Mouse (Mus musculus) ovary, postnatal 10 days (tissue): Measurements from ENCODE around the gene Krt23.

ENCODE experiments used
- DNase-seq: peaks from one replicate; pipeline ENCODE4 v3.0.0; 2022; ENCODE audit warnings: low spot score

The Krt23 gene

DNA sequence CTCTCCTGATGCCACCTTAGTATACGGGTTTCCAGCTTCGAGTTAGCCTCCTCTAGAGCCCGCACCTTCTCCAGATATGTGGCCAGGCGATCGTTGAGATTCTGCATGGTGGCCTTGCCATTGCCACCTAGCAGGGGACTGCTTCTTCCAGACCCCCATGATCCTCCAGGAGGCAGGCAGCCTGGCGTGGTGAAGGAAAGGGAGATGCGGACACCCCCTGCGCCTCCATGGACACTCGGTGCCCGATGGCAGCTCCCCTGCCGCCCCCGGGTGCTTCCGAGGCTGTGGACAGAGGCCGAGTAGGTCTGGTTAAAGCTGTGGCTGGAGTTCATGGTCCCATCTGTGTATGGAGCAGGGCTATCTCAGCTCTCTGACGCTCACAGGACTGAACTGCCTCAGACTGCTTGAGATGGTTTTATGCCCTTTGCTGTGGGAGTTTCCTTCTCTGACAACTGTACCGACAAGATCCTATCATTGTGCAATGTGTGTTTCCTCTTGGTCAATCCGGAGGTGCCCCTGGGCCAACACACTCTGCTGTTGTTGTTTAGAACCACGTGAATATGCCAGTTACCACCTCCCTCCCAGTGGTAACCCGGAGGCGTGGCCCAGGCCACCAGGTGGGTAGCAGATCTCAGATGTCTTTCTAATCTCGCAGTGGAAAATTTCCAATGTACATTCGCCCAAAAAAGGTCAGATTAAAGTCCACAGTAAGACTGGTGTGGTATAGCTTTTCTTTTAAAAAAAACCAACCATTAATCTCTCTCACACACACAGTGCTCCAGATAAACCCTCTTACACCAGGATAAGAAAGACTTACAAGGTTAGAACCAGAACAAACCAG lies at the start of gene Krt23:
Gene Krt23 (minus strand): TSS at position 405 of the 841 bp plus-strand sequence.
- DNase-seq = no peak

GRCm38 (mm10) chr11:99539721-99540120 lies 46.8 kb upstream of the Krt23 start:
- DNase-seq = peak; percentile 13

- no peak for DNase-seq
Measured at GRCm38 (mm10) chr11:99521288-99521860, 28.4 kb upstream of the Krt23 start, which contains the start of gene Krt39. Gene Krt39, minus strand, starts transcription at chr11:99521338.

GRCm38 (mm10) chr11:99514098-99514497 lies 21.2 kb upstream of the Krt23 start:
- DNase-seq = no peak

GRCm38 (mm10) chr11:99500095-99500805 lies 7.3 kb upstream of the Krt23 start:
- DNase-seq = no peak

- DNase-seq = no peak
Measured at GRCm38 (mm10) chr11:99496460-99496859, 3.5 kb upstream of the Krt23 start.

DNA sequence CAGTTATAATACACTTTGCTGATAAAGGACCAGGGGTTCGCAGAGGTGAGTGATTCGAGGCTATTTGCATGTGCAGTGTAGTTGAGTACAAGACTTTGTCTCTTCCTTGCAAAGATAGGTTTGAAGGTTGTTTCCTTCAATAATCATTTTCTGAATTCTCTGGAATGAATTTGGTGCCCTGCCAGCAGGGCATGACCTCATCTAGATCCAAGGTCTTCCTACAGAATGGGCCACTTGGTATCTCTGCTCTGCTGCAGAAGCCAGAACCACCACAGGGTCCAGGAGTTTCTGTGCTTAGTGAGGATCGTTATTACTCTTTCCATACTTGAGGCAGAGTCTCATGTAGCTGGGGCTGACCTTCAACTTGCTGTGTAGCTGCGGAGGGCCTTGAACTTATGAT lies 1.8 kb upstream of the Krt23 start:
- no peak for DNase-seq

GRCm38 (mm10) chr11:99493574-99493850 lies 575 bp upstream of the Krt23 start:
- no peak for DNase-seq

- DNase-seq = no peak
Measured at GRCm38 (mm10) chr11:99491040-99491439, 1.9 kb downstream of the Krt23 start.

DNA sequence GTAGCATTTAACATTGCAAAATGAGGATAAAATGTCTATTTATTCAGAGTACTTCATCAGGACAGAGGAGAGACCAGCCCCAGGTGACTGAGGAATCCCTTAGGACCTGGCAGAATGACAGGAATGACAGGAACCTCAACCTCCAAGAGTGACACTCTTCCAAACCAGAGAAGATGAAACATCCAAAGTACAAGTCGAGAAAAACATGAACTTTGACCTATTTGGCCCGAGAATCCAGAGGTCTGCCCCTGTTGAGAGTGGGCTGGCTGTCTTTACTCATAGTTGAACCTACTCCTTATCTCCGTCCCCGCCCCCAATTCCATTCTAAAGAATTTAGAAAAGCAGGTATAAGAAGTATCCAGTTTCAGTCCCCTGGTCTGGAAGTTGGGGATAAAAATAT lies 2.3 kb downstream of the Krt23 start:
- no peak for DNase-seq

GRCm38 (mm10) chr11:99489233-99489632 lies 3.7 kb downstream of the Krt23 start:
- no peak for DNase-seq

DNA sequence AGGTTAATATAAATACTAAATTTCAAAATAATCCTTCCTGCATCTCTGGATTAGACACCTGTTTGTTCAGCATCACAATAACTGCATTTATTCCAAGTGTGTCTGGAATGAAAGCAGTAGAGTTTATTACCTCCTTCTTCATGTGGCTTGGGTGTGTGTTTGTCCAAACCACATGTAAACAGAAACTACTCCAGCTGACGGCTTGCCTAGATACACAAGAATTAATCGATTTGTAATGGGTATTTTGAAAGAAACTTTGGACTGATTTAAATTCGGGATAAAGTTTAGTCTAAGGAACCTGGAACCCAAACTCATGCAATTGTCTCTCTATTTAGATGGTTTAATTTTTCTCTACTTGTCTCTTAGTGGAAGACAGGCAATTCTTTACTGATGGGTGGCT lies 18.0 kb downstream of the Krt23 start:
- DNase-seq = no peak

DNA sequence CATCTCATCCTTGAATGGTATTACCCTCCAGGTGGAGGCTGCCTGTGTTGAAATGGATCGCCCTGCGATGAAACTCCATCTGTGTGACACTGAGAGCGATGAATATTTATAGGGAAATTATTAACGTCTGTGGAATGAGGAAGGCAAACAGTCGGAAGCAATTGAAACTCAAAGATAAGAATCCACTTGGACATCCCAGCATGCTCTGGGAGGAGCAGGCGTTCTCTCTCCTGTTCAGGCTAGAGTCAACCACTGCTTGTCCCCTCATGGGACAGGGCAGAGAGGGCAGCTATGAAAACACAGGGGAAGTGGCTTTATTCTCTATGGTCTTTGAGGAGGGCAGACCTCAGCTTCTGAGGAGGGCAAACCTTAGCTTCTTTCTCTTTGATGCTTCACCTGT lies 19.5 kb downstream of the Krt23 start:
- DNase-seq = no peak

DNA sequence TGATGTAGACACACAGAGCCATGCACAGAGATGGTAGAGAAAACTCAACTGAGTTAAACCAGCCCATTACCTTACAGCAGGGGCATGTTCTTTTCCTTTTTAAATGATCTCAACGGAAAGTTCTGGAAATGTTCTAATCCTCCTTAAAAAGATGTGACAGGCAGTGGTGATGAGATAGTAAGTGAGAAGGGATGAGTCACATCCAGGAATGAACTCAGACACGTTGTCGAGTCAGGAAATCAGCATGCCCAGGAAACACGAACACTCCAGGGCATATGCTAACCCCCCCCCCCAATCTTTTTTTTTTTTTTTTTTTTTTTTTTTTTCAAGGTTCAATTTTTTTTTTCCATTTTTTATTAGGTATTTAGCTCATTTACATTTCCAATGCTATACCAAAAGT lies 20.5 kb downstream of the Krt23 start:
- DNase-seq = no peak

DNA sequence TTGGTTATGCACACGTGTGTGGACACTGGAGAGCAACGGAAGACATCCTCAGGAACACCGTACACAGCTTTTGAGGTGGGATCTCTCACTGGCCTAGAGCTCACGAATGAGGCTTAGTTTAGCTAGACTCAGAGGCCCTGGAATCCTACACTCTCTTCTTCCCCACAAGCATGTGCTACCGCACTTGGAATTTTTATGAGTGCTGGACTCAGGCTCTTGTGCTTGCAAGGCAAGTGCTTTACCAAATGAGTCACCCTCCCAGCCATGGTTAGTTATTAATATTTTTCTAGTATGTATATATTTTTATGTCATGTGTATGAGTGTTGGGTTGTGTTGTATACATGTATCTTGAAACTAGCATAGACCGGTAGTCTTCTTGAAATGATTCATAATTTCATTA lies 21.0 kb downstream of the Krt23 start:
- no peak for DNase-seq

DNA sequence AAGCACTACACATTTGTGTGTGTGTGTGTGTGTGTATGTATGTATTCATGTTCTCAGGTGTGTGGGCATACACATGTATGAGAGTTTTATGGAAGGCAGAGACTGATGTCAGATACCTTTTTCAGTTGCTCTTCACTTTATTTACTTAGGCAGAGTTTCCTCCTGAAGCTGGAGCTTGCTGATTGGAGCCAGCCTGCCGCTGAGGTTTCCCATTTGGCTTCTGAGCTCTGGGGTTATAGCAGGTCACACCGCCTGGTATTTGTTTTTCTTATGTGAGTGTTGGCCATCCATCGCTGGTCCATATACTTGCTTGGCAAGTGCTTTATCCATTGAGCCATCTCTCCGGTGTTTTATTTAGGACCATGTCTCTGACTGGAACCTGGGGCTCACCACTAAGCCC lies 23.7 kb downstream of the Krt23 start:
- DNase-seq = no peak

- no peak for DNase-seq
Measured at GRCm38 (mm10) chr11:99468566-99468965, 24.4 kb downstream of the Krt23 start.

DNA sequence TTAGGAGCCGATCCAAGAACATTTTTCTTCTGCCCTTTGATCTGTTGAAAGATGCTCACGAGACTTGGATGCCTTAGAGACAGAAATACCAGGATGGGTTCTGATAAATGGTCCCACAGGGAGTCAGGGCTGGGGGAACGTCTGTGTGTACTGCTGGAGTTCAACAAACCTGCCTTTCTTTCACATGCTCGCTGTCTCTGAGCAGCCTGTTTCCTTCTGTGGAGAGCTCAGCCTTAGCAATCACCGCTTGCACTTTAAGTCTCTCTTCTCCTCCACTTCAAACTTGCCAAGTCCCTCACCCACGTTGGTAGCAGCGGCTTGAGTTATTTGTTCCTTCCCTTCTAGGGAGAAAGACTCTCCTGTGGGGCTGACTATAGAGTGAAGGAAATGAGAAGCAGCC lies 26.6 kb downstream of the Krt23 start:
- no peak for DNase-seq

- peak; percentile 63 for DNase-seq
Measured at GRCm38 (mm10) chr11:99464836-99465235, 28.1 kb downstream of the Krt23 start.

GRCm38 (mm10) chr11:99463155-99463554 lies 29.8 kb downstream of the Krt23 start:
- DNase-seq = peak; percentile 29

GRCm38 (mm10) chr11:99461736-99462135 lies 31.2 kb downstream of the Krt23 start:
- no peak for DNase-seq

GRCm38 (mm10) chr11:99458887-99459286 lies 34.0 kb downstream of the Krt23 start:
- no peak for DNase-seq

DNA sequence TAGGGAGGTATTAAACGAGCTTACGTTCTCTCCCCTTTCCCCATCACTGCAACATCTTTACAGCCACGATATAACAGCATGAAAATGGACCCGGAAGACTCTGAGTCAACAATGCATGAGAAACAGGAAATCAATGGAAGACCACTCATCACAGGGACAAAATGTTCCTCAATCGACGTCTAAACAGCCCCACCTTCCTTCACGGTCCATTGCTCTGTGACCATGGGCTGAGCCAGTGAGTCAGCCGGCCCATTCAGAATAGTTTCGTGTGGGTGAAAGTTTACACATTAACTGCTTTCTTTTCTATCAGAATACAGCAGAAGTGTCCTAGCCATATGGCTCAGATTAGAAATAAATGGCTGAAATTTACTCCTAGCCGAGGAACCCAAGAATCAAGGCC lies 38.2 kb downstream of the Krt23 start:
- no peak for DNase-seq
